Mouse (Mus musculus): Measurements from ENCODE around the gene Tspan3. TPM values are rescaled to one million over a fixed set of nuclear protein-coding genes. Genes with fewer than 3 reads are reported as not detected.

Gene Tspan3
- polyA plus RNA-seq, 1 experiment from 2014 or later = 577 TPM

DNA sequence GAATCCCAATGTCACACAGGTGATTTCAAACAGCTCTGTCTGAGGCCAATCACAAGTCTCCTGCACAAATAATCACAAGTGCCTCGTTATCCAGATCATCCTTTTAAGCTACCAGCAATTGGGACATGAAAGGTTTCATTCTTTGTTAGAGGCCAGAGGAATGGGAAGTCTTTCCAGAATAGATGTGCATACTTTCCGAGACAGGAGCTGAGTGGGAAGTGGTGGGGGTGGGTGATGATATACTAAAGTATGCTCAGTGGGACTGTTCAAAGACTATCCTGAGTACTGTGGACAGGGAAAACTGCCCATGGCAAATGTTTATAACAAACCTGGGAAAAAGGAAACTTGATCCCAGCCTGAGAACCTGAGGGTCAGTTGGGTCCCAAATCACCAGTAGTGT is 5.8 kb downstream of the Tspan3 start:
- no peaks in the 10 kb centered on the region for H3K9me3 ChIP-seq (ENCODE audit: low read length)
- no peaks in the 10 kb centered on the region for H3K27me3 ChIP-seq (ENCODE audit: insufficient read depth, low read length)
- no peak overlapping the region for H3K27ac ChIP-seq (ENCODE audit: low read length)
- ATAC-seq (ENCODE audit: low FRiP score, low TSS enrichment) = no peak
- 9% methylated on average over 2 of the region's 2 CpGs for WGBS
- peak overlapping the region; percentile 73 for H3K4me2 ChIP-seq (replicated peaks; ENCODE audit: low read depth, low read length)
- peak overlapping the region; percentile 97; the same call in 1 of the 2 replicates for H3K9ac ChIP-seq (replicated peaks; ENCODE audit: low read length)
- H3K36me3 ChIP-seq (ENCODE audit: insufficient read depth, low read length) = no peaks in the 10 kb centered on the region
- peaks cover 30% of the 10 kb centered on the region for H3K4me1 ChIP-seq (ENCODE audit: insufficient read depth, low read length)
- peak overlapping the region; percentile 91 for H3K4me3 ChIP-seq (ENCODE audit: low read length)

GRCm38 (mm10) chr9:56158077-56158476 is 7.2 kb downstream of the Tspan3 start:
- Histone ChIP-seq H3K4me3 (ENCODE audit: low read length) (no peak overlapping the region), H3K36me3 (ENCODE audit: insufficient read depth, low read length) (no peaks in the 10 kb centered on the region), H3K27me3 (ENCODE audit: insufficient read depth, low read length) (no peaks in the 10 kb centered on the region), H3K4me2 (replicated peaks; ENCODE audit: low read depth, low read length) (no peak overlapping the region), H3K4me1 (ENCODE audit: insufficient read depth, low read length) (peaks cover 37% of the 10 kb centered on the region), H3K9ac (replicated peaks; ENCODE audit: low read length) (no peak overlapping the region), H3K27ac (ENCODE audit: low read length) (no peak overlapping the region), H3K9me3 (ENCODE audit: low read length) (no peaks in the 10 kb centered on the region)
- 59% methylated on average over 2 of the region's 2 CpGs for WGBS
- ATAC-seq (ENCODE audit: low FRiP score, low TSS enrichment) = no peak

GRCm38 (mm10) chr9:56154572-56154971 is 10.7 kb downstream of the Tspan3 start:
- peaks cover 5% of the 10 kb centered on the region; the same call in 1 of the 2 replicates for H3K36me3 ChIP-seq (ENCODE audit: insufficient read depth, low read length)
- no peaks in the 10 kb centered on the region for H3K9me3 ChIP-seq (ENCODE audit: low read length)
- H3K4me3 ChIP-seq (ENCODE audit: low read length) = no peak overlapping the region
- no peak overlapping the region for H3K4me2 ChIP-seq (replicated peaks; ENCODE audit: low read depth, low read length)
- H3K27me3 ChIP-seq (ENCODE audit: insufficient read depth, low read length) = no peaks in the 10 kb centered on the region
- WGBS = 83% methylated on average over 5 of the region's 5 CpGs
- H3K9ac ChIP-seq (replicated peaks; ENCODE audit: low read length) = no peak overlapping the region
- H3K27ac ChIP-seq (ENCODE audit: low read length) = no peak overlapping the region
- ATAC-seq (ENCODE audit: low FRiP score, low TSS enrichment) = no peak
- peaks cover 42% of the 10 kb centered on the region for H3K4me1 ChIP-seq (ENCODE audit: insufficient read depth, low read length)

- no peak overlapping the region for H3K9ac ChIP-seq (replicated peaks; ENCODE audit: low read length)
- H3K4me3 ChIP-seq (ENCODE audit: low read length) = no peak overlapping the region
- no peak for ATAC-seq (ENCODE audit: low FRiP score, low TSS enrichment)
- H3K4me1 ChIP-seq (ENCODE audit: insufficient read depth, low read length) = peaks cover 27% of the 10 kb centered on the region
- H3K9me3 ChIP-seq (ENCODE audit: low read length) = no peaks in the 10 kb centered on the region
- H3K27me3 ChIP-seq (ENCODE audit: insufficient read depth, low read length) = no peaks in the 10 kb centered on the region
- H3K36me3 ChIP-seq (ENCODE audit: insufficient read depth, low read length) = peaks cover 5% of the 10 kb centered on the region; the same call in 1 of the 2 replicates
- 66% methylated on average over 4 of the region's 4 CpGs for WGBS
- H3K4me2 ChIP-seq (replicated peaks; ENCODE audit: low read depth, low read length) = no peak overlapping the region
- peak overlapping the region; percentile 49; the same call in 1 of the 2 replicates for H3K27ac ChIP-seq (ENCODE audit: low read length)
Observed at GRCm38 (mm10) chr9:56152482-56153007, 12.7 kb downstream of the Tspan3 start.

DNA sequence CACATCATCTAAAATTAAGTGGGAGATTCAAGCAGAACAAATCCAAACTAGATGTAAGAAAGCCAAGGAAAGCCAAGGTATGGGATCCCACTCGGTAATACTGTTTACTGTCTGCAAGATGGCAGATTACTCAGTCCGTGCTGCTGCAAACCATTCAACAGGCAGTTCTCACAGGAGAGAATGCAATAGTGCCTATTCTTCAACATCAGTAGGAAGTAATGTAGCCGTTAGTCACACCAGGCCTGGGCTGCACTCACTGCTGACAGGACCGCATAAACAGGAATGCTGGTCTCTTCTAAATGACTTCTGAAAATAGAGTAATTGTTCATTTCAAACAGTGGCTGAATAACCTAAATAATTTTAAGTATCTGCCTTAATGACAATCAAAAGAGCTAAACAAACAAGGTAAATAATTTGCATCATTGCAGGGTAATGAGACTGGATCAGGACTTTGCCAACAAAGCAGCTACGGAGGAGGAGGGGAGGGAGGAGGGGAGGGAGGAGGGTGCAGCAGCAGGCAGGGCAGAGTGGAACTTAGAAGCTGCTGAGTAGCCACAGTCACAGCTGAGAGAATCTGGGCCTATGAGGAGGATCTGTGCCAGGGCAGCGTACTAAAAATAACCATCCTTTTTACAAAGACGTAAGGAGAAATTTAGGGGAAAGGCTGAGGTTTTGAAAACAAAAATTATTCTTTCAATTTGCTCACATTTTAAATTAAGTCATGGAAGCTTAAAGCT is 13.4 kb downstream of the Tspan3 start:
- Histone ChIP-seq H3K9ac (replicated peaks; ENCODE audit: low read length) (no peak overlapping the region), H3K27me3 (ENCODE audit: insufficient read depth, low read length) (no peaks in the 10 kb centered on the region), H3K27ac (ENCODE audit: low read length) (peak overlapping the region; percentile 32; the same call in 1 of the 2 replicates), H3K4me3 (ENCODE audit: low read length) (no peak overlapping the region), H3K4me2 (replicated peaks; ENCODE audit: low read depth, low read length) (no peak overlapping the region), H3K4me1 (ENCODE audit: insufficient read depth, low read length) (peaks cover 27% of the 10 kb centered on the region), H3K9me3 (ENCODE audit: low read length) (no peaks in the 10 kb centered on the region), H3K36me3 (ENCODE audit: insufficient read depth, low read length) (peaks cover 10% of the 10 kb centered on the region)
- peak; percentile 86; the same call in 1 of the 2 replicates for ATAC-seq (ENCODE audit: low FRiP score, low TSS enrichment)
- WGBS = 37% methylated on average over 7 of the region's 7 CpGs

DNA sequence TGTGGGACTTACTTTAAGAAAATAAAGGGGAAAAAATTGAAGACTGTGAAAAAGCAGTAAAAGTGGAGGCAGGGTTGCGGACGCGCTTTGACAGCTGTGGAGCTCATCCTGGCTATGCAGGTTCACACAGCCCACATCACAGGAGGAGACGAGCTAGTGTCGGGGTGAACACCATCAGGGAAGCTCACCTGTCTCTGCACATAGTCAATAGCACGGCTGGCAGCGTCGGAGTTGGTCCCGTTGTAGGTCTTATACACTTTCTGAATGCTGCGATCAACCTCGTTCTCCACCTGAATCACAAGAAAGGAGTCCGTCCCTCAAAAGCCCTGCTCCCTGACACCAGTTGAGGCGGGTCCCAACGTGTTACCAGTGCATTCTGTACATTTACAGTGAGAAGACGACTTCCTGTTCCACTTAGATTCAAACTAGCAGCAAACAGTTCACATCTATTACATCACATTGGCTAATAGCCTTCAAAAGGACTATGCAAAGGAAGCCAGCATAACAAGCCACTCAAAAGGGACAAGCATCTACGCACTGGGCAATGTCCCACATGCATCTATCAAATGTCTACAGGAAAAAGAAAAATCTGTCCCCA is 18.9 kb downstream of the Tspan3 start:
- WGBS = 94% methylated on average over 16 of the region's 16 CpGs
- Histone ChIP-seq H3K4me1 (ENCODE audit: insufficient read depth, low read length) (0 out of 2 replicates have a peak, but pooled peaks cover 2% of the 10 kb centered on the region), H3K27me3 (ENCODE audit: insufficient read depth, low read length) (no peaks in the 10 kb centered on the region), H3K36me3 (ENCODE audit: insufficient read depth, low read length) (peaks cover 54% of the 10 kb centered on the region), H3K9ac (replicated peaks; ENCODE audit: low read length) (no peak overlapping the region), H3K4me3 (ENCODE audit: low read length) (no peak overlapping the region), H3K9me3 (ENCODE audit: low read length) (no peaks in the 10 kb centered on the region), H3K27ac (ENCODE audit: low read length) (no peak overlapping the region), H3K4me2 (replicated peaks; ENCODE audit: low read depth, low read length) (no peak overlapping the region)
- ATAC-seq (ENCODE audit: low FRiP score, low TSS enrichment) = no peak

- Histone ChIP-seq H3K9ac (replicated peaks; ENCODE audit: low read length) (no peak overlapping the region), H3K36me3 (ENCODE audit: insufficient read depth, low read length) (peaks cover 55% of the 10 kb centered on the region), H3K4me2 (replicated peaks; ENCODE audit: low read depth, low read length) (no peak overlapping the region), H3K27ac (ENCODE audit: low read length) (no peak overlapping the region), H3K4me1 (ENCODE audit: insufficient read depth, low read length) (0 out of 2 replicates have a peak, but pooled peaks cover 2% of the 10 kb centered on the region), H3K4me3 (ENCODE audit: low read length) (no peak overlapping the region), H3K27me3 (ENCODE audit: insufficient read depth, low read length) (no peaks in the 10 kb centered on the region), H3K9me3 (ENCODE audit: low read length) (no peaks in the 10 kb centered on the region)
- ATAC-seq (ENCODE audit: low FRiP score, low TSS enrichment) = no peak
- WGBS = 90% methylated on average over 7 of the region's 7 CpGs
Observed at GRCm38 (mm10) chr9:56144366-56145003, 20.8 kb downstream of the Tspan3 start.

DNA sequence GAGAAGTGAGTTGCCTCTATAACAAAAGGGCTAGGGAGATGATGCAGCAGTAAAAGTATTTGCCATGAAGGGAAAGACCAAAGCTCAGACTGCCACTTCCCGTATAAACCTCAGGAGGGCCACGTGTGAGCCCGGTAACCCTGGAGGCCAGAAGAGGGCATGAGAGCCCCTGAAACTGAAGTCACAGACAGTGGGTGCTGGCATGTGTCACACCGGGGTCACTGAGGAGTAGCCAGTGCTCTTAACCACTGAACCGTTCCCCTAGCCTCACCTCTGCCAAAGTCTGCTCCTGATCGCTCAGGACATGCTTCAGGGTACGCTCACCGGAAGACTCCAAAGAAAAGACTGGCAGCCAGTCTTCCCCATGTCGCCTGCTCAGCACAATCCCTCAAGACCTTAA is 23.5 kb downstream of the Tspan3 start:
- Histone ChIP-seq H3K9ac (replicated peaks; ENCODE audit: low read length) (no peak overlapping the region), H3K27ac (ENCODE audit: low read length) (no peak overlapping the region), H3K27me3 (ENCODE audit: insufficient read depth, low read length) (no peaks in the 10 kb centered on the region), H3K36me3 (ENCODE audit: insufficient read depth, low read length) (peaks cover 55% of the 10 kb centered on the region), H3K9me3 (ENCODE audit: low read length) (no peaks in the 10 kb centered on the region), H3K4me2 (replicated peaks; ENCODE audit: low read depth, low read length) (no peak overlapping the region), H3K4me1 (ENCODE audit: insufficient read depth, low read length) (no peaks in the 10 kb centered on the region), H3K4me3 (ENCODE audit: low read length) (no peak overlapping the region)
- 51% methylated on average over 9 of the region's 9 CpGs for WGBS
- ATAC-seq (ENCODE audit: low FRiP score, low TSS enrichment) = peak; percentile 77

DNA sequence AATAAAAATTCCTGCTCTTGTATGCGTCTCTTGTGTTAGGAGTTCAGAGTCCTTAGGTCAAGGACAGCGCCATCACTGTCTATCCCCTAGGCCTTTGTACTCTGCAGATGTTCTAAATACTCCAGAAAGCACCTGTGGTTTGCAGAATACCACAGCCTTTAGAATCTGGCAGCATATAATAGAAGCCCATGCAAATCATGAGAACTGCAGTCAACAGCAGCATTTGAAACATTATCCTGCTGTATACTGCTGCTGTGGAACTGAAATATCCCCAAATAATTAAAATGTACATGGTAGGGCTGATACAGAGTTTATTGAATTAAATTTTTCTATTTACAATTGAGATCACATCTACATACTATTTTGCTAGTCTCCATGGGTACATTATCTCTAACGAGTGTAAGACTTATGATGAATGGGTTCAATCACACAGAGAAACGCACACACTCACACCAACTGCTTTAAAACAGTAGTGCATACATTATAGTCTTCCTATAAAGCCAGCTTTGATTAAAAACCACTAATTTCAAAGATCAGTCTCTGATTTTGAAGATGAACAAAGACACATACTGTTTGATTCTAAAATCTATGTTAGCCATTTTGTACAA is 29.6 kb downstream of the Tspan3 start:
- Histone ChIP-seq H3K9ac (replicated peaks; ENCODE audit: low read length) (no peak overlapping the region), H3K4me1 (ENCODE audit: insufficient read depth, low read length) (0 out of 2 replicates have a peak, but pooled peaks cover 3% of the 10 kb centered on the region), H3K27ac (ENCODE audit: low read length) (no peak overlapping the region), H3K36me3 (ENCODE audit: insufficient read depth, low read length) (peaks cover 49% of the 10 kb centered on the region), H3K4me3 (ENCODE audit: low read length) (no peak overlapping the region), H3K4me2 (replicated peaks; ENCODE audit: low read depth, low read length) (no peak overlapping the region), H3K9me3 (ENCODE audit: low read length) (no peaks in the 10 kb centered on the region), H3K27me3 (ENCODE audit: insufficient read depth, low read length) (no peaks in the 10 kb centered on the region)
- 90% methylated on average over 4 of the region's 4 CpGs for WGBS
- ATAC-seq (ENCODE audit: low FRiP score, low TSS enrichment) = no peak

Data from kidney, embryonic 16.5 days (tissue).